Mouse (Mus musculus): ENCODE results near the gene Zfp568. TPM values are rescaled to one million over a fixed set of nuclear protein-coding genes. Genes with fewer than 3 reads are reported as not detected.

Gene Zfp568
- polyA plus RNA-seq, 1 experiment from 2014 or later = 30.4 TPM

GRCm38 (mm10) chr7:29995134-29995533, 11.4 kb downstream of the Zfp568 start:
- no peaks in the 10 kb centered on the region for H3K27me3 ChIP-seq (replicated peaks; ENCODE audit: low read depth, poor library complexity, severe bottlenecking)
- no peak for DNase-seq (ENCODE audit: low spot score)
- 93% methylated on average over 8 of the region's 8 CpGs for WGBS
- no peak overlapping the region for H3K27ac ChIP-seq (replicated peaks)
- H3K4me1 ChIP-seq = no peaks in the 10 kb centered on the region
- peaks cover 99% of the 10 kb centered on the region for H3K36me3 ChIP-seq (replicated peaks)
- H3K9me3 ChIP-seq = peaks cover 3% of the 10 kb centered on the region; the same call in 1 of the 2 replicates
- H3K4me3 ChIP-seq = no peak overlapping the region

GRCm38 (mm10) chr7:30000601-30001000, 16.8 kb downstream of the Zfp568 start:
- H3K27ac ChIP-seq (replicated peaks) = no peak overlapping the region
- no peaks in the 10 kb centered on the region for H3K27me3 ChIP-seq (replicated peaks; ENCODE audit: low read depth, poor library complexity, severe bottlenecking)
- no peak overlapping the region for H3K4me3 ChIP-seq
- H3K4me1 ChIP-seq = no peaks in the 10 kb centered on the region
- H3K9me3 ChIP-seq = no peaks in the 10 kb centered on the region
- H3K36me3 ChIP-seq (replicated peaks) = peaks cover 94% of the 10 kb centered on the region
- DNase-seq (ENCODE audit: low spot score) = no peak
- WGBS = 90% methylated on average over 5 of the region's 5 CpGs

- Histone ChIP-seq H3K36me3 (replicated peaks) (peaks cover 91% of the 10 kb centered on the region), H3K4me3 (no peak overlapping the region), H3K4me1 (peaks cover 37% of the 10 kb centered on the region), H3K9me3 (no peaks in the 10 kb centered on the region), H3K27me3 (replicated peaks; ENCODE audit: low read depth, poor library complexity, severe bottlenecking) (no peaks in the 10 kb centered on the region), H3K27ac (replicated peaks) (peak overlapping the region; percentile 60)
- 84% methylated on average over 1 of the region's 1 CpGs for WGBS
- no peak for DNase-seq (ENCODE audit: low spot score)
Measured at GRCm38 (mm10) chr7:30007601-30008000, 23.8 kb downstream of the Zfp568 start.

GRCm38 (mm10) chr7:30008020-30008690, 24.4 kb downstream of the Zfp568 start:
- Histone ChIP-seq H3K27ac (replicated peaks) (peak overlapping the region; percentile 60), H3K27me3 (replicated peaks; ENCODE audit: low read depth, poor library complexity, severe bottlenecking) (no peaks in the 10 kb centered on the region), H3K4me3 (no peak overlapping the region), H3K36me3 (replicated peaks) (peaks cover 90% of the 10 kb centered on the region), H3K9me3 (no peaks in the 10 kb centered on the region), H3K4me1 (peaks cover 37% of the 10 kb centered on the region)
- DNase-seq (ENCODE audit: low spot score) = no peak
- 72% methylated on average over 6 of the region's 6 CpGs for WGBS

- H3K27me3 ChIP-seq (replicated peaks; ENCODE audit: low read depth, poor library complexity, severe bottlenecking) = no peaks in the 10 kb centered on the region
- no peak for DNase-seq (ENCODE audit: low spot score)
- H3K27ac ChIP-seq (replicated peaks) = peak overlapping the region; percentile 15; the same call in 1 of the 2 replicates
- H3K9me3 ChIP-seq = no peaks in the 10 kb centered on the region
- H3K4me3 ChIP-seq = no peak overlapping the region
- H3K36me3 ChIP-seq (replicated peaks) = peaks cover 90% of the 10 kb centered on the region
- H3K4me1 ChIP-seq = peaks cover 37% of the 10 kb centered on the region
- WGBS = 85% methylated on average over 21 of the region's 21 CpGs
Measured at GRCm38 (mm10) chr7:30009321-30010085, 25.7 kb downstream of the Zfp568 start.

- peaks cover 91% of the 10 kb centered on the region for H3K36me3 ChIP-seq (replicated peaks)
- H3K27me3 ChIP-seq (replicated peaks; ENCODE audit: low read depth, poor library complexity, severe bottlenecking) = no peaks in the 10 kb centered on the region
- peaks cover 37% of the 10 kb centered on the region for H3K4me1 ChIP-seq
- no peaks in the 10 kb centered on the region for H3K9me3 ChIP-seq
- no peak for DNase-seq (ENCODE audit: low spot score)
- 79% methylated on average over 10 of the region's 10 CpGs for WGBS
- no peak overlapping the region for H3K4me3 ChIP-seq
- H3K27ac ChIP-seq (replicated peaks) = peak overlapping the region; percentile 59
Measured at GRCm38 (mm10) chr7:30010551-30011195, 26.9 kb downstream of the Zfp568 start.

GRCm38 (mm10) chr7:30012956-30013363, 29.2 kb downstream of the Zfp568 start:
- Histone ChIP-seq H3K36me3 (replicated peaks) (peaks cover 91% of the 10 kb centered on the region), H3K4me3 (no peak overlapping the region), H3K27me3 (replicated peaks; ENCODE audit: low read depth, poor library complexity, severe bottlenecking) (no peaks in the 10 kb centered on the region), H3K27ac (replicated peaks) (no peak overlapping the region), H3K4me1 (peaks cover 29% of the 10 kb centered on the region), H3K9me3 (no peaks in the 10 kb centered on the region)
- WGBS = 91% methylated on average over 4 of the region's 4 CpGs
- no peak for DNase-seq (ENCODE audit: low spot score)

GRCm38 (mm10) chr7:30017226-30017625, 33.5 kb downstream of the Zfp568 start:
- Histone ChIP-seq H3K9me3 (no peaks in the 10 kb centered on the region), H3K4me1 (no peaks in the 10 kb centered on the region), H3K36me3 (replicated peaks) (peaks cover 95% of the 10 kb centered on the region), H3K4me3 (no peak overlapping the region), H3K27me3 (replicated peaks; ENCODE audit: low read depth, poor library complexity, severe bottlenecking) (no peaks in the 10 kb centered on the region), H3K27ac (replicated peaks) (no peak overlapping the region)
- WGBS = 95% methylated on average over 6 of the region's 6 CpGs
- DNase-seq (ENCODE audit: low spot score) = no peak

GRCm38 (mm10) chr7:30019543-30019942, 35.8 kb downstream of the Zfp568 start:
- peaks cover 99% of the 10 kb centered on the region for H3K36me3 ChIP-seq (replicated peaks)
- DNase-seq (ENCODE audit: low spot score) = no peak
- whole genome bisulfite sequencing = 88% methylated on average over 2 of the region's 2 CpGs
- no peak overlapping the region for H3K27ac ChIP-seq (replicated peaks)
- no peaks in the 10 kb centered on the region for H3K4me1 ChIP-seq
- no peaks in the 10 kb centered on the region for H3K9me3 ChIP-seq
- no peaks in the 10 kb centered on the region for H3K27me3 ChIP-seq (replicated peaks; ENCODE audit: low read depth, poor library complexity, severe bottlenecking)
- H3K4me3 ChIP-seq = no peak overlapping the region

- WGBS = 96% methylated on average over 9 of the region's 9 CpGs
- Histone ChIP-seq H3K9me3 (no peaks in the 10 kb centered on the region), H3K27me3 (replicated peaks; ENCODE audit: low read depth, poor library complexity, severe bottlenecking) (no peaks in the 10 kb centered on the region), H3K4me1 (no peaks in the 10 kb centered on the region), H3K36me3 (replicated peaks) (peaks cover 99% of the 10 kb centered on the region), H3K4me3 (no peak overlapping the region), H3K27ac (replicated peaks) (no peak overlapping the region)
- DNase-seq (ENCODE audit: low spot score) = no peak
Measured at GRCm38 (mm10) chr7:30023324-30023723, 39.6 kb downstream of the Zfp568 start.

- WGBS = 93% methylated on average over 8 of the region's 8 CpGs
- Histone ChIP-seq H3K27me3 (replicated peaks; ENCODE audit: low read depth, poor library complexity, severe bottlenecking) (no peaks in the 10 kb centered on the region), H3K4me3 (no peak overlapping the region), H3K9me3 (no peaks in the 10 kb centered on the region), H3K27ac (replicated peaks) (no peak overlapping the region), H3K36me3 (replicated peaks) (peaks cover 97% of the 10 kb centered on the region), H3K4me1 (no peaks in the 10 kb centered on the region)
- DNase-seq (ENCODE audit: low spot score) = no peak
Measured at GRCm38 (mm10) chr7:30023800-30024199, 40.0 kb downstream of the Zfp568 start.

GRCm38 (mm10) chr7:30025358-30025757, 41.6 kb downstream of the Zfp568 start:
- WGBS = 85% methylated on average over 5 of the region's 5 CpGs
- no peaks in the 10 kb centered on the region for H3K27me3 ChIP-seq (replicated peaks; ENCODE audit: low read depth, poor library complexity, severe bottlenecking)
- no peaks in the 10 kb centered on the region for H3K9me3 ChIP-seq
- H3K4me3 ChIP-seq = no peak overlapping the region
- H3K36me3 ChIP-seq (replicated peaks) = peaks cover 82% of the 10 kb centered on the region
- DNase-seq (ENCODE audit: low spot score) = no peak
- peaks cover 2% of the 10 kb centered on the region; the same call in 1 of the 2 replicates for H3K4me1 ChIP-seq
- no peak overlapping the region for H3K27ac ChIP-seq (replicated peaks)
